Comparison of ENCODE assay signal across 7 mouse cellular contexts in genomic region chr13:67081142-67081713, GRCm38 (mm10). TPM values are rescaled to one million over a fixed set of nuclear protein-coding genes. Genes with fewer than 3 reads are reported as not detected.
A peak's percentile ranks its signal among the peaks of the same experiment; 100 is the strongest.
DNase-seq lines count a peak whose midpoint lies in the region; ATAC-seq lines count a peak whose summit lies in the region.

No protein-coding gene starts in this region.

- no peaks in the 10 kb centered on the region for H3K4me1 ChIP-seq in intestine, embryonic 15.5 days (replicated peaks)
- peaks cover 13% of the 10 kb centered on the region for H3K4me1 ChIP-seq in midbrain, embryonic 10.5 days

- H3K4me2 ChIP-seq in intestine, embryonic 15.5 days (replicated peaks), result peak overlapping the region; percentile 76

- peak overlapping the region; percentile 56 for H3K4me3 ChIP-seq in intestine, embryonic 15.5 days (replicated peaks)
- peak overlapping the region; percentile 64 for H3K4me3 ChIP-seq in midbrain, embryonic 10.5 days

- no peaks in the 10 kb centered on the region for H3K9me3 ChIP-seq in intestine, embryonic 15.5 days
- peaks cover 29% of the 10 kb centered on the region; the same call in 1 of the 2 replicates for H3K9me3 ChIP-seq in midbrain, embryonic 10.5 days (replicated peaks)

- intact Hi-C loops in gastrocnemius, postnatal 36 days (cut with DNase I), result no loop called here
- intact Hi-C loops in left cerebral cortex, postnatal 25 days (cut with DNase I), result loop anchor here (1.0 to 2.0 kb wide), 2 partner anchors 20 to 27 kb away; partner anchors contain the start of genes Gm28557 and Zfp712

- peak; percentile 91 for DNase-seq in adrenal gland, adult 2 months
- peak; percentile 83 for DNase-seq in embryo, embryonic 11 days
- peak; percentile 66 to 69 for DNase-seq in gastrocnemius, postnatal 36 days
- peak; percentile 61 to 88 for DNase-seq in left cerebral cortex, postnatal 25 days (ENCODE audit: low spot score in 2 of 2)
- DNase-seq in midbrain, embryonic 10.5 days (ENCODE audit: low spot score), result peak; percentile 81
- peak; percentile 58 for DNase-seq in right cerebral cortex, postnatal 4 days

- peak overlapping the region; percentile 67 for H3K9ac ChIP-seq in intestine, embryonic 15.5 days

- H3K27me3 ChIP-seq in intestine, embryonic 15.5 days (replicated peaks), result no peaks in the 10 kb centered on the region
- no peaks in the 10 kb centered on the region for H3K27me3 ChIP-seq in midbrain, embryonic 10.5 days (ENCODE audit: low read depth, poor library complexity, severe bottlenecking)

- WGBS in intestine, embryonic 15.5 days, result under 1% methylated on average over 24 of the region's 24 CpGs
- WGBS in midbrain, embryonic 10.5 days, result under 1% methylated on average over 24 of the region's 24 CpGs

- peak; percentile 100 for ATAC-seq in intestine, embryonic 15.5 days

- H3K36me3 ChIP-seq in intestine, embryonic 15.5 days, result no peaks in the 10 kb centered on the region; the same call in 1 of the 2 replicates
- H3K36me3 ChIP-seq in midbrain, embryonic 10.5 days, result peaks cover 32% of the 10 kb centered on the region

- H3K27ac ChIP-seq in intestine, embryonic 15.5 days, result peak overlapping the region; percentile 93
- H3K27ac ChIP-seq in midbrain, embryonic 10.5 days (replicated peaks), result peak overlapping the region; percentile 89

RNA-seq across cellular contexts. Expression of gene Zfp708, which starts 16.5 kb away (rescaled TPM):
- total RNA-seq in adrenal gland, adult 2 months (2021), result under 1 TPM; 0.29 to 0.79 TPM
- polyA plus RNA-seq in adrenal gland, adult 2 months (2012; rRNA removed), result not detected in 2 replicates
- total RNA-seq in gastrocnemius, postnatal 36 days (2021), result 1 to 10 TPM in 1 of 2 experiments, under 1 TPM in 1; 0.61 to 1.8 TPM
- 3.6 and 4.6 TPM in 2 replicates for polyA plus RNA-seq in intestine, embryonic 15.5 days (2015; fragmentation: Nextera tagmentation; extraction: Ambion mirVana)
- 1 to 10 TPM; 2.3 to 2.5 TPM for total RNA-seq in left cerebral cortex, postnatal 25 days (2021)
- polyA plus RNA-seq in midbrain, embryonic 10.5 days (2016; fragmentation: Nextera tagmentation; extraction: Ambion mirVana), result 5.6 and 7.5 TPM in 2 replicates

RNA-seq across cellular contexts. Expression of gene Zfp712, which starts 20.3 kb away (rescaled TPM):
- 1 to 10 TPM; 2.0 to 2.2 TPM for total RNA-seq in adrenal gland, adult 2 months (2021)
- polyA plus RNA-seq in adrenal gland, adult 2 months (2012; rRNA removed), result 0.02 and 0.04 TPM in 2 replicates
- total RNA-seq in gastrocnemius, postnatal 36 days (2021), result under 1 TPM; 0.59 to 0.81 TPM
- 2.4 and 3.1 TPM in 2 replicates for polyA plus RNA-seq in intestine, embryonic 15.5 days (2015; fragmentation: Nextera tagmentation; extraction: Ambion mirVana)
- total RNA-seq in left cerebral cortex, postnatal 25 days (2021), result 1 to 10 TPM; 5.3 to 6.4 TPM
- 4.0 and 4.3 TPM in 2 replicates for polyA plus RNA-seq in midbrain, embryonic 10.5 days (2016; fragmentation: Nextera tagmentation; extraction: Ambion mirVana)

RNA-seq across cellular contexts. Expression of gene Gm28557, which starts 27.2 kb away (rescaled TPM):
- 1 to 10 TPM; 6.2 to 7.2 TPM for total RNA-seq in adrenal gland, adult 2 months (2021)
- polyA plus RNA-seq in adrenal gland, adult 2 months (2012; rRNA removed), result 0.67 and 0.73 TPM in 2 replicates
- 1 to 10 TPM; 1.1 to 2.0 TPM for total RNA-seq in gastrocnemius, postnatal 36 days (2021)
- 2.5 and 3.3 TPM in 2 replicates for polyA plus RNA-seq in intestine, embryonic 15.5 days (2015; fragmentation: Nextera tagmentation; extraction: Ambion mirVana)
- 1 to 10 TPM; 2.0 to 2.2 TPM for total RNA-seq in left cerebral cortex, postnatal 25 days (2021)
- 2.6 and 3.1 TPM in 2 replicates for polyA plus RNA-seq in midbrain, embryonic 10.5 days (2016; fragmentation: Nextera tagmentation; extraction: Ambion mirVana)

RNA-seq across cellular contexts. Expression of gene Rslcan18, which starts 34.8 kb away (rescaled TPM):
- 1 to 10 TPM in 1 of 2 experiments, under 1 TPM in 1; 0.52 to 2.0 TPM for total RNA-seq in adrenal gland, adult 2 months (2021)
- 0.04 and 0.06 TPM in 2 replicates for polyA plus RNA-seq in adrenal gland, adult 2 months (2012; rRNA removed)
- under 1 TPM; 0.43 to 0.54 TPM for total RNA-seq in gastrocnemius, postnatal 36 days (2021)
- 0.09 and 0.20 TPM in 2 replicates for polyA plus RNA-seq in intestine, embryonic 15.5 days (2015; fragmentation: Nextera tagmentation; extraction: Ambion mirVana)
- under 1 TPM; 0.30 to 0.69 TPM for total RNA-seq in left cerebral cortex, postnatal 25 days (2021)
- polyA plus RNA-seq in midbrain, embryonic 10.5 days (2016; fragmentation: Nextera tagmentation; extraction: Ambion mirVana), result 0.15 and 0.19 TPM in 2 replicates

RNA-seq across cellular contexts. Expression of gene Zfp759, which starts 40.2 kb away (rescaled TPM):
- total RNA-seq in adrenal gland, adult 2 months (2021), result 1 to 10 TPM; 4.1 to 4.7 TPM
- polyA plus RNA-seq in adrenal gland, adult 2 months (2012; rRNA removed), result 0.03 TPM in 1 of 2 replicates, not detected in the other
- 1 to 10 TPM; 2.7 to 4.3 TPM for total RNA-seq in gastrocnemius, postnatal 36 days (2021)
- polyA plus RNA-seq in intestine, embryonic 15.5 days (2015; fragmentation: Nextera tagmentation; extraction: Ambion mirVana), result 1.7 and 2.1 TPM in 2 replicates
- 10 to 100 TPM in 1 of 2 experiments, 1 to 10 TPM in 1; 9.9 to 12.1 TPM for total RNA-seq in left cerebral cortex, postnatal 25 days (2021)
- polyA plus RNA-seq in midbrain, embryonic 10.5 days (2016; fragmentation: Nextera tagmentation; extraction: Ambion mirVana), result 1.5 and 1.8 TPM in 2 replicates

Comparison
In these comparisons a context has a peak if more than half of its experiments do, and no peak if none do; other contexts are left out.
1. Peak in every context shown above with its lines: DNase-seq, ATAC-seq, H3K4me3 ChIP-seq and H3K27ac ChIP-seq.